Mouse (Mus musculus) hindbrain, embryonic 12.5 days (tissue): ENCODE data around the gene Gm49353. TPM values are rescaled to one million over a fixed set of nuclear protein-coding genes. Genes with fewer than 3 reads are reported as not detected.

Experiments
- ATAC-seq: fragments of 200-750 bp; cut with Nextera tagmentation; 2 replicates; pipeline ENCODE4 v1.8.0; 2017; ENCODE audit warnings: moderate TSS enrichment; ENCODE audit not compliant: low FRiP score
- H3K27ac ChIP-seq: fragments of 300-500 bp; sonication (generic); 2 replicates; pipeline ENCODE4 v1.5.1; 2016; ENCODE audit warnings: mild to moderate bottlenecking
- H3K27me3 ChIP-seq: fragments of 300-500 bp; sonication (generic); 2 replicates; pipeline ENCODE4 v1.6.1; 2016; ENCODE audit warnings: mild to moderate bottlenecking
- H3K36me3 ChIP-seq: fragments of 300-500 bp; sonication (generic); 2 replicates; pipeline ENCODE4 v1.6.1; 2016; ENCODE audit warnings: mild to moderate bottlenecking
- H3K4me1 ChIP-seq: fragments of 300-500 bp; sonication (generic); 2 replicates; pipeline ENCODE4 v1.6.1; 2016
- H3K4me2 ChIP-seq: fragments of 300-500 bp; sonication (generic); replicated peaks from 2 replicates; pipeline ENCODE4 v1.6.1; 2016; ENCODE audit warnings: mild to moderate bottlenecking
- H3K4me3 ChIP-seq: fragments of 300-500 bp; sonication (generic); 2 replicates; pipeline ENCODE4 v1.5.1; 2016; ENCODE audit warnings: mild to moderate bottlenecking
- H3K9ac ChIP-seq: fragments of 300-500 bp; sonication (generic); 2 replicates; pipeline ENCODE4 v1.6.1; 2016; ENCODE audit warnings: mild to moderate bottlenecking, moderate library complexity
- H3K9me3 ChIP-seq: fragments of 300-500 bp; sonication (generic); replicated peaks from 2 replicates; pipeline ENCODE4 v1.6.1; 2016; ENCODE audit warnings: mild to moderate bottlenecking
- WGBS: fragments of 180-500 bp; shearing (Covaris S2); methylation state at CpG from one replicate; pipeline ENCODE4 v1.1.7; 2016; 5-methylcytosine and 5-hydroxymethylcytosine counted together
- polyA plus RNA-seq: library from polyadenylated mRNA; unstranded; fragments of >200 nt; fragmentation: Nextera tagmentation; extraction: Ambion mirVana; gene quantifications from 2 replicates; pipeline ENCODE4 v1.2.1, GENCODE M21; 2016

Gene Gm49353
- polyA plus RNA-seq, 1 experiment from 2014 or later = 5.2 TPM

GRCm38 (mm10) chr10:29206730-29207129 is 8.0 kb downstream of the Gm49353 start:
- Histone ChIP-seq H3K9ac (no peak overlapping the region), H3K36me3 (peaks cover 5% of the 10 kb centered on the region), H3K9me3 (no peaks in the 10 kb centered on the region), H3K27ac (no peak overlapping the region), H3K4me1 (no peaks in the 10 kb centered on the region), H3K27me3 (no peaks in the 10 kb centered on the region), H3K4me2 (no peak overlapping the region), H3K4me3 (no peak overlapping the region)
- ATAC-seq = no peak

- 54% methylated on average over 3 of the region's 3 CpGs for WGBS
- H3K27me3 ChIP-seq = no peaks in the 10 kb centered on the region
- ATAC-seq = no peak
- no peak overlapping the region for H3K4me2 ChIP-seq
- H3K27ac ChIP-seq = no peak overlapping the region
- no peaks in the 10 kb centered on the region for H3K9me3 ChIP-seq
- no peaks in the 10 kb centered on the region for H3K4me1 ChIP-seq
- H3K9ac ChIP-seq = no peak overlapping the region
- H3K36me3 ChIP-seq = peaks cover 2% of the 10 kb centered on the region
- no peak overlapping the region for H3K4me3 ChIP-seq
Measured at GRCm38 (mm10) chr10:29208735-29209134, 10.0 kb downstream of the Gm49353 start.

GRCm38 (mm10) chr10:29211453-29211852 is 12.7 kb downstream of the Gm49353 start, which contains the start of gene 9330159F19Rik:
TSS of gene 9330159F19Rik (plus strand) at chr10:29211606.
- H3K4me1 ChIP-seq = no peaks in the 10 kb centered on the region
- H3K9ac ChIP-seq = no peak within 1 kb of the TSS
- no peaks in the 10 kb centered on the region for H3K27me3 ChIP-seq
- no peak within 1 kb of the TSS for H3K4me3 ChIP-seq
- 11% methylated on average over 4 of the region's 4 CpGs for WGBS
- no peak within 1 kb of the TSS for H3K4me2 ChIP-seq
- H3K27ac ChIP-seq = 0 out of 2 replicates have a peak within 1 kb of the TSS, but pooled peaks have one; percentile 18
- no peaks in the 10 kb centered on the region for H3K9me3 ChIP-seq
- peak; percentile 72; the same call in 1 of the 2 replicates for ATAC-seq
- H3K36me3 ChIP-seq = no peaks in the 10 kb centered on the region; the same call in 1 of the 2 replicates

- no peak overlapping the region for H3K9ac ChIP-seq
- no peaks in the 10 kb centered on the region for H3K27me3 ChIP-seq
- H3K4me1 ChIP-seq = no peaks in the 10 kb centered on the region
- no peaks in the 10 kb centered on the region for H3K36me3 ChIP-seq
- 40% methylated on average over 3 of the region's 3 CpGs for WGBS
- no peak overlapping the region for H3K4me3 ChIP-seq
- no peak overlapping the region for H3K27ac ChIP-seq
- no peak overlapping the region for H3K4me2 ChIP-seq
- H3K9me3 ChIP-seq = no peaks in the 10 kb centered on the region
- ATAC-seq = no peak
Measured at GRCm38 (mm10) chr10:29213534-29214100, 14.9 kb downstream of the Gm49353 start.

- WGBS = 88% methylated on average over 1 of the region's 1 CpGs
- Histone ChIP-seq H3K4me1 (no peaks in the 10 kb centered on the region), H3K4me3 (no peak overlapping the region), H3K9me3 (no peaks in the 10 kb centered on the region), H3K27me3 (no peaks in the 10 kb centered on the region), H3K4me2 (no peak overlapping the region), H3K36me3 (peaks cover 3% of the 10 kb centered on the region; the same call in 1 of the 2 replicates), H3K9ac (no peak overlapping the region), H3K27ac (no peak overlapping the region)
- no peak for ATAC-seq
Measured at GRCm38 (mm10) chr10:29216957-29217356, 18.2 kb downstream of the Gm49353 start.

- ATAC-seq = no peak
- peaks cover 8% of the 10 kb centered on the region for H3K36me3 ChIP-seq
- H3K27me3 ChIP-seq = no peaks in the 10 kb centered on the region
- no peak overlapping the region for H3K4me2 ChIP-seq
- H3K27ac ChIP-seq = no peak overlapping the region
- no peak overlapping the region for H3K9ac ChIP-seq
- no peaks in the 10 kb centered on the region for H3K4me1 ChIP-seq
- no peak overlapping the region for H3K4me3 ChIP-seq
- H3K9me3 ChIP-seq = no peaks in the 10 kb centered on the region
- 53% methylated on average over 2 of the region's 2 CpGs for WGBS
Measured at GRCm38 (mm10) chr10:29217451-29217850, 18.7 kb downstream of the Gm49353 start.

- 88% methylated on average over 4 of the region's 4 CpGs for WGBS
- Histone ChIP-seq H3K4me1 (no peaks in the 10 kb centered on the region), H3K27me3 (no peaks in the 10 kb centered on the region), H3K9ac (no peak overlapping the region), H3K27ac (no peak overlapping the region), H3K4me2 (no peak overlapping the region), H3K4me3 (no peak overlapping the region), H3K36me3 (peaks cover 30% of the 10 kb centered on the region), H3K9me3 (no peaks in the 10 kb centered on the region)
- no peak for ATAC-seq
Measured at GRCm38 (mm10) chr10:29225329-29225728, 26.6 kb downstream of the Gm49353 start.

- H3K9ac ChIP-seq = no peak overlapping the region
- no peak for ATAC-seq
- peaks cover 3% of the 10 kb centered on the region for H3K36me3 ChIP-seq
- no peak overlapping the region for H3K4me2 ChIP-seq
- 87% methylated on average over 2 of the region's 2 CpGs for WGBS
- H3K4me3 ChIP-seq = no peak overlapping the region
- H3K4me1 ChIP-seq = no peaks in the 10 kb centered on the region
- H3K9me3 ChIP-seq = no peaks in the 10 kb centered on the region
- no peaks in the 10 kb centered on the region for H3K27me3 ChIP-seq
- H3K27ac ChIP-seq = no peak overlapping the region
Measured at GRCm38 (mm10) chr10:29231208-29231607, 32.5 kb downstream of the Gm49353 start.

Other genes starting within 250 kb of the Gm49353 start
- gene 2310057J18Rik, start 212.7 kb upstream of the Gm49353 start, polyA plus RNA-seq = not detected in 2 replicates
- 72.8 and 90.4 TPM in 2 replicates for gene Soga3, start 55.1 kb upstream of the Gm49353 start, polyA plus RNA-seq
- gene 9330159F19Rik, start 12.7 kb downstream of the Gm49353 start, polyA plus RNA-seq = 13.5 TPM in 2 replicates
- gene Echdc1, start 114.2 kb downstream of the Gm49353 start, polyA plus RNA-seq = 21.6 and 21.8 TPM in 2 replicates
- 66.6 and 78.4 TPM in 2 replicates for gene Rnf146, start 163.5 kb downstream of the Gm49353 start, polyA plus RNA-seq